Mouse (Mus musculus) erythroblast, embryonic 14.5 days (primary cell): ENCODE measurements around the gene Dnah8.

Experiments
- GATA1 ChIP-seq: IDR thresholded peaks from 2 replicates; pipeline ENCODE4 v1.6.1; 2012; ENCODE audit warnings: low read length, inconsistent platforms, mixed read lengths
- TAL1 ChIP-seq: IDR thresholded peaks from 3 replicates; pipeline ENCODE4 v1.6.1; 2012; ENCODE audit warnings: low read length, inconsistent platforms, mixed read lengths

- TF ChIP-seq TAL1 (no peak), GATA1 (no peak)
These were observed 272.9 kb downstream of the Dnah8 start for GRCm38 (mm10) chr17:30897075-30897474.
